Mouse (Mus musculus) myocyte (in vitro differentiated cells): ENCODE measurements around the gene Ptpdc1.

ENCODE experiments used
- CEBPB ChIP-seq: IDR thresholded peaks from 2 replicates; pipeline ENCODE4 v1.6.1; 2011; ENCODE audit warnings: mild to moderate bottlenecking, moderate library complexity; ENCODE audit not compliant: poor library complexity, insufficient read depth, severe bottlenecking
- E2F4 ChIP-seq: IDR thresholded peaks from one replicate; pipeline ENCODE4 v1.6.1; 2011; ENCODE audit warnings: mild to moderate bottlenecking, control low read depth, moderate library complexity; ENCODE audit not compliant: insufficient read depth
- POLR2A ChIP-seq: IDR thresholded peaks from one replicate; pipeline ENCODE4 v1.6.1; 2011; ENCODE audit warnings: low read depth, mild to moderate bottlenecking, control low read depth, moderate library complexity; ENCODE audit not compliant: insufficient read length
- POLR2AphosphoS2 ChIP-seq: IDR thresholded peaks from one replicate; pipeline ENCODE4 v1.6.1; 2011; ENCODE audit warnings: low read depth, control low read depth; ENCODE audit not compliant: insufficient read length
- SRF ChIP-seq: IDR thresholded peaks from one replicate; pipeline ENCODE4 v1.6.1; 2011; ENCODE audit warnings: low read depth; ENCODE audit not compliant: control insufficient read depth, insufficient read length
- TCF12 ChIP-seq: IDR thresholded peaks from one replicate; pipeline ENCODE4 v1.6.1; 2011; ENCODE audit warnings: mild to moderate bottlenecking, control low read depth; ENCODE audit not compliant: poor library complexity, insufficient read depth, severe bottlenecking
- USF1 ChIP-seq: IDR thresholded peaks from one replicate; pipeline ENCODE4 v1.6.1; 2011; ENCODE audit warnings: low read depth, mild to moderate bottlenecking, control low read depth, moderate library complexity

DNA sequence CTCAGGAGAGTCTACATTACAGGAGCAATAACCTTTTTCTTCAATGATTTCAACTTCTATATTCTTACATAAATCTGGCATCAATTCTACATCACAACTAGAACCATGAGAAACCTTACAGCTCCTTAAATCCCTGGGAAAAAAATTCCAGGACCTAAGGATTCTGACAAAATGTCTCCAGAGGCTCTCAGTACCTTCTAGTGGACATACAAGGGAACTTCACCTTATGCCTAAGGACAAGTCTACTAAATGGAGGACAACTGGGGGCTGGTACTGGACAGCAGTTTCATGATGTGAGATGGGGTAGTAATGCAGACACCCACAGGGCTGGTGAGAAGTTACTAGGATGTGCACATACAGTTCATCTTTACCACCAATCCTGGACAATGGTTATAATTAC, 34.7 kb downstream of the Ptpdc1 start:
- TF ChIP-seq POLR2A (no peak), CEBPB (no peak), E2F4 (no peak), SRF (no peak), TCF12 (no peak), USF1 (no peak), POLR2AphosphoS2 (no peak)
